Mouse (Mus musculus) cerebellum, adult 9-11 months (tissue): ENCODE results near the gene Pon2.
"Not testable (repeated sequence)": the region's sequence is repeated elsewhere in the genome, so short reads cannot be mapped to it uniquely, and the experiment has no call there.

Experiments used
- DNase-seq: peaks from one replicate; pipeline ENCODE4 v3.0.0; 2022

The Pon2 gene

DNA sequence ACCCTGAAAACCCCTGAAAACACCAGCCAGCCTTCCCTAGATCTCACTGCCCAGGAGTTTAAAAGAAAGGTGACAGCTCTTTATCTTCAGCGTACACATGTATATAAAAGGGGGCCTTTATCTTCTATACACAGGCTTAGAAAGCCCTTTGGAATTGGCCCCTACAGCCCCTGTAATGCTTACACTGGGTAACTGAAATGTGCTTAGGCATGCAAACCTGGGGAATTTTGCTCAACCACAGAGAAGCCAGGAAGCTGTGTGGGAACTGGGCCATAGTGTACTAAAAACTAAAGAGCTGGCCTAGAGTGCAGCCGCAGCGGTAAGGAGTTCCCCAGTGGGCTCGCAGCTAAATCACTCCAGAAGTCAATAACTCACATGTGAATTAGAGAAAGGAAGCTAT lies 6.8 kb downstream of the Pon2 start:
- DNase-seq, result no peak

DNA sequence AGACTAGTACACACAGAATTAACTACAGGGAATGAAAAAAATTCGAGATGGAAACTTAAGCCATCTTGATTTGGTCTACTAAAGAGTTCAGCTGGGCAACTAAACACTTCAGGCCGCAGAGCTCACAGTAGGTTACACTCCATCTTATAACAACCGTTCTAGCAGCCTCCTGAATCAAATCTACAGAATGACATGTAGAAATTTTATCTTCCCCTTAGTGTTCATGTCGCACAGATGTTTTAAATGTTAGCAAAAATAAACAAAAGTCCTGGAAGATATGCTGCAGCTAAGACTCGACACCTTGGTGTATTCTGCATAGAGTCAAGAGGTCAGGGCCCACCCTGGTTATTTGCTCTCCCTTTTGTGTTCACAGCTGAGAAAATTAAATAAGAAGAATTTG lies 10.3 kb downstream of the Pon2 start:
- DNase-seq, result no peak

DNA sequence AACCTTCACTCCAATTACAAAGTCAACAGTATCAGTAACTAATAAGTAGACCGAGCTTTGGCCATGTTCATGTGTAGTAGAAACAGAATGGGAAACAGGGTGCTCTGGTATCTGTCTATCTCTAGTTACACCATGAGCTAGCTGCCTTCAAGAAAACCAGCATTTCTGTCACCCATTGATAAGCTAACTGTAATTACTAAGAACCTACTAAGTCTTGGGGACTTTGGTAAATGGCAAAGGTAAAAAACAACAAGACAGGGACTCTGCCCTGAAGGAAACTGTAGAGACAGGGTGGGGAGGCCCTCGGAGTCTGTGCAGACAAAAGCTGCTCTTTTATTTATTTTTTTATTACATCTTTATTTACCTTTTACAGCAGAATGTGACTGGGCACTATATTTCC lies 10.9 kb downstream of the Pon2 start:
- no peak for DNase-seq

- no peak for DNase-seq
Measured at GRCm38 (mm10) chr6:5282418-5282817, 15.8 kb downstream of the Pon2 start.

- DNase-seq, result no peak
Measured at GRCm38 (mm10) chr6:5280576-5281305, 17.5 kb downstream of the Pon2 start.

- no peak for DNase-seq
Measured at GRCm38 (mm10) chr6:5277972-5278371, 20.3 kb downstream of the Pon2 start.

DNA sequence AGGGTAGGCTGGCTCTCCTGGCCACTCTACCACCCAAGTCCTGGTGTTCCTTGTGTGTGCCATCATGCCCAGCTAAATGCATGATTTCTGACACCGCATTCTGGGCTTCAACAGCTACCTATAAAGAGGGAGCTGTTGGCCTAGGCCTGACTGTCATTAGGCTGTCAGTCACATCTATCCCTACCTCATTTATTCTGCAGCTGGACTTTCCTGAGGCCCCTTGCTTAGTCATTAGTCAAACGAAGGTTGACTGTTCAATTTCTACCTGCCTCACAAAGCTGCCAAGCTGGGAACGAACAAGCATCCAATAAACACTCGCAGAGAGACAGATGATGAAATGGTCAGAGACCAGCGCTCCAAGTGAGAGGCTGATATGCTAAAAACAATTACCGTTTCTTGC lies 28.6 kb downstream of the Pon2 start:
- DNase-seq, result no peak

- no peak for DNase-seq
Measured at GRCm38 (mm10) chr6:5264793-5265192, 33.5 kb downstream of the Pon2 start.

- DNase-seq, result no peak
Measured at GRCm38 (mm10) chr6:5263250-5263999, 34.8 kb downstream of the Pon2 start.

DNA sequence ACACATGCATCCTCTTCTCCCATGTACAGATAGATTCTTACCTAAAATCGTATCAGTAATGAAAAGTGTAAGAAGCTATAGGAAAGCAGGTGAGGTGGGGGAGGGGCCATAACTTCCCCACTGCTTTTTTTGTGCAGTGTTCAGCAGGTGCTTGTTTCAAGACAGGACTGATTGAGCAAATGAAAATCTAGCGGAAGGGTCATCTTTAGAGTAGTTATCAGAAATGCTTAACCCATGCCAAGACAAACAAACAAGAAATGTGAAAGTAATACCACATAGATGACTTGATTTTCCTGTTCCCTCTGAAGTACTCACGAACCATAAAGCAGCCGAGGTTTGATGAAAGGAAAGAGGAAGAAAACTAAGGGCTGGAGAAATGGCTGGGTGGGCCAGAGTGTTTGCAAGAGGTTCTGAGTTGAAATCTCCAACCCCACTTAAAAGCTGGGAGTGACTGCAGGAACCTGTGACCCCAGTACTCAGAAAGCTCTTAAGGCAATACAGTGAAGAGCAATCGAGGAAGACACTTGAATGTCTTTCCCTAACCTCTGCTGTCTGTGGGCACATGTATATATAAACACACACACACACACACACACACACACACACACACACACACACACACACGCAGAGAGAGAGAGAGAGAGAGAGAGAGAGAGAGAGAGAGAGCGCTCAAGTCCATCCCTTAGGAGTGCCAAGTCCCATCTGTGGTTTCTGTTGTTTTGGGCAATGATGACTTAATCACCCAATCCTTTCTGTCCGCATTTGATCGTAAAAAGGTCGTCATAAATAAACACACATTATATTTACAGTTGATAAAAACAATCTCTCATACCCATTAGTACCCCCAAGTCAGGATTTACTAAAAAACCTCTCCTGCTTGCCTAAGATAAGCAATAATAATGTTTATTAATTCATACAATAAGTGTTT lies 35.7 kb downstream of the Pon2 start:
- DNase-seq, result no peak

- DNase-seq, result no peak
Measured at GRCm38 (mm10) chr6:5255722-5256451, 42.4 kb downstream of the Pon2 start, which contains the start of gene Pon3. Gene Pon3 (minus strand): TSS chr6:5256286.

DNA sequence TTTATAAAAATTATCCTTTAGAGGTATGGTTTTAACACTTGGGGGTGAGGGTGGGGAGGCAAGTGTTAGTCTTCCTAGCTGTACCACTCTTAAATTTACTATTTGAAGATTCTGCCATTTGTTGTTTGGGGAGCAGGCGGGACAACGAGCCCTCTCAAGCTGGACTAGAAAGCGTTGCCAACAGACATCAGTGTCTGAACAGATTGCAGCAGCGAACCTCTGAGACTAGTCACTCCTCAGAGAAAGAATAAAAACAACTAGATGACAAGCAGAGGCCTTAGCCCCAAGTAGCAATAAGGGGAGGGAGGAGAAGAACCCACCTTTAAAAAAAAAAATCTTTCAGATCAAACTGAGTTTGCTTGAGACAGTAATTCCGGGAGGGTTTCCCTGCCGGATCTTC lies 43.0 kb downstream of the Pon2 start:
- DNase-seq, result no peak

DNA sequence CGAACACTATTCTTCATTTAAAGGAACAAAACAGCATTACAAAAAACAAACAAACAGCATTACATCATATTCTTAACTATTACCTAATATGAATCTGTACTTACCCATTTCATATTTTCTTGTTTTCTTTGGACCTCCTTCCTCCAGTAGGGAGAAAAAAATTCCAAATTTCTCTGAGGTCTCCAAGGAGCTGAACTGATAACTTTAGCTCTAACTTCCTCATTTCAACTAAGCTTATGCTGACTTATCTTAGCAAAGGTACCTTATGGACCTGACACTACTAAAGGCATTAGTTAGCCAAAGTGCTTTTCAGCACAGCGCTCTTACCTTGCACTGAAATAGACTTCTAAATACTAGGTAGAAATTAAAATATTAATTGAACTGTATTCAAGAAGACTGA lies 43.4 kb downstream of the Pon2 start:
- DNase-seq, result no peak

DNA sequence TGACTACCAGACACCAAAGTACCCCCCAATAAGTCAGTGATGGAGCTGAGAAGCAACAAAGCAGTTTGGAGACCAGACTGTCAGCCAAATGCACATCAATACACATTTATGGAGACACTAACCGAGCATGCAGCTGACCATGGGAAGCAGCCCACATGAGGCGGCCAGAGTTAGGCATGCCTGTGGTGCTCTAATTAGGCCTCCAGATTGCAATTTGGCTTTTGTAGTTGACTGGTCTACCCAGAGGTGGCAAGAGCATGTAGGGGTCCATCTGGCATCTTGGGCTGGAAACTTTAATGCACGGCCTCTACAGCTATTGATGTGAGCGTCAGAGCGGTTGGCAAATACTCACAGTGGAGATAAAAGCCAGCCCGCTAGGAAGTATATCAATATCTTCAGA lies 52.3 kb downstream of the Pon2 start:
- no peak for DNase-seq

GRCm38 (mm10) chr6:5238799-5239198 lies 59.5 kb downstream of the Pon2 start:
- DNase-seq, result no peak

- no peak for DNase-seq
Measured at GRCm38 (mm10) chr6:5237510-5237909, 60.7 kb downstream of the Pon2 start.

GRCm38 (mm10) chr6:5236843-5237371 lies 61.3 kb downstream of the Pon2 start:
- DNase-seq, result no peak

DNA sequence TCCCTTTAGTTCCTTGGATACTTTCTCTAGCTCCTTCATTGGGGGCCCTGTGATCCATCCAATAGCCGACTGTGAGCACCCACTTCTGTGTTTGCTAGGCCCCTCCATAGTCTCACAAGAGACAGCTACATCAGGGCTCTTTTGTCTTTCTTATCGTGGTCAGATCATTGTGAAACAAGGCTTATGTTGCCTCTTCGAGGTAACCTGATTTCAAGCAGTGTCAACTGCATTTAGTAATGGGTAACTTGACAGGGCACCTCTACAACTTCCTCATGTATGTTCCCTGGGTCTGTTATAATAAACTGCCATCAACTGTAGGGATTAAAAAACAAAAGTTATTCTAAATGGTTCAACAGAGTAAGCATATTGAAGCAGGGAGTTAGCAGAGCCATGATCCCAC lies 63.7 kb downstream of the Pon2 start:
- no peak for DNase-seq

DNA sequence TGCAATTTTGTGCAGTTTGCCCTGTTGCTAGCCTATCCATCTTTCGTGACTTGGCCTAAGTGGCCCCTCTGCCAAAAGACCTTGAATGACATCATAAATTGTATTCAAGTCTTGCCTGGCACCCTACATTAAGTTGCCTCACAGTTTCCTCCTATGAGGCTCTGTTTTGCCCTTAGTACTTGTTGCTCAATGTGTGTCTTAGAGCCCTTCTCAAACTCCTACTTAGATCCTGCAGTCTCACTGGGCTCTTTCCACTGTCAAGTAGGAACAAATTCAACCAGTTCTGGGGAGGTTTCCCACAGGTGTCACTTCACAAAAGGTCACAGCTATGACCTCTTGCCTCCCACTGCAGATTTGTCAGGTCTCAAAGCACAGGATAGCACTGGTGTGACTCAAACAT lies 64.4 kb downstream of the Pon2 start:
- DNase-seq, result no peak

- no peak for DNase-seq
Measured at GRCm38 (mm10) chr6:5232022-5232421, 66.2 kb downstream of the Pon2 start.

GRCm38 (mm10) chr6:5230261-5230660 lies 68.0 kb downstream of the Pon2 start:
- DNase-seq, result no peak

- not testable (repeated sequence) for DNase-seq
Measured at GRCm38 (mm10) chr6:5223551-5223950, 74.7 kb downstream of the Pon2 start.
